Mouse (Mus musculus) MEL (cell line): ENCODE data around the gene Acoxl. TPM values are rescaled to one million over a fixed set of nuclear protein-coding genes. Genes with fewer than 3 reads are reported as not detected.
A peak's percentile ranks its signal among the peaks of the same experiment; 100 is the strongest.

Experiments used
- DNase-seq: peaks from one replicate; pipeline ENCODE4 v3.0.0; 2011; ENCODE audit warnings: low read depth, low spot score
- H3K27ac ChIP-seq: 2 replicates; pipeline ENCODE4 v1.5.1; 2012; ENCODE audit warnings: low read depth, mild to moderate bottlenecking, control low read depth, low read length, moderate library complexity; ENCODE audit not compliant: control insufficient read depth
- H3K27me3 ChIP-seq, 2 experiments: fragments of 150-350 bp in 1 of 2; sonication (generic) in 1 of 2; 2 replicates each; pipeline ENCODE4 v1.6.1; 2012; ENCODE audit warnings: low read length in 2 of 2, mild to moderate bottlenecking in 2 of 2, improper control_type of control experiment in 1 of 2, moderate library complexity in 1 of 2; ENCODE audit not compliant: insufficient read depth in 2 of 2, control insufficient read depth in 1 of 2
- H3K36me3 ChIP-seq, 2 experiments: 2 replicates each; pipeline ENCODE4 v1.6.1; 2012 to 2014; ENCODE audit warnings: low read length in 2 of 2, improper control_type of control experiment in 1 of 2, inconsistent platforms in 1 of 2, mild to moderate bottlenecking in 1 of 2; ENCODE audit not compliant: insufficient read depth in 2 of 2, control insufficient read depth in 1 of 2
- H3K4me1 ChIP-seq, 2 experiments: fragments of 150-350 bp in 1 of 2; sonication (generic) in 1 of 2; 2 replicates each; pipeline ENCODE4 v1.6.1; 2012; ENCODE audit warnings: low read length in 2 of 2, improper control_type of control experiment in 1 of 2, mild to moderate bottlenecking in 1 of 2; ENCODE audit not compliant: insufficient read depth in 2 of 2, control insufficient read depth in 1 of 2
- H3K4me3 ChIP-seq, 2 experiments: fragments of 150-350 bp in 1 of 2; sonication (generic) in 1 of 2; 2 replicates each; pipeline ENCODE4 v1.5.1; 2012; ENCODE audit warnings: low read depth in 2 of 2, low read length in 2 of 2, mild to moderate bottlenecking in 2 of 2, moderate library complexity in 2 of 2, control low read depth in 1 of 2, improper control_type of control experiment in 1 of 2; ENCODE audit not compliant: control insufficient read depth in 1 of 2, insufficient read depth in 1 of 2
- H3K79me2 ChIP-seq: 2 replicates; pipeline ENCODE4 v1.6.1; 2012; ENCODE audit warnings: mild to moderate bottlenecking, low read length, moderate library complexity; ENCODE audit not compliant: control insufficient read depth, poor library complexity, insufficient read depth
- H3K9ac ChIP-seq: 2 replicates; pipeline ENCODE4 v1.6.1; 2012; ENCODE audit warnings: low read depth, mild to moderate bottlenecking, control low read depth, low read length, moderate library complexity; ENCODE audit not compliant: control insufficient read depth, poor library complexity, severe bottlenecking
- H3K9me3 ChIP-seq: fragments of 150-350 bp; sonication (generic); replicated peaks from 2 replicates; pipeline ENCODE4 v1.6.1; 2012; ENCODE audit warnings: mild to moderate bottlenecking, low read length, improper control_type of control experiment, moderate library complexity; ENCODE audit not compliant: insufficient read depth
- BHLHE40 ChIP-seq: IDR thresholded peaks from 2 replicates; pipeline ENCODE4 v1.6.1; 2012; ENCODE audit warnings: low read depth, mild to moderate bottlenecking, inconsistent platforms, low read length, improper control_type of control experiment, borderline replicate concordance
- CHD1 ChIP-seq: IDR thresholded peaks from 2 replicates; pipeline ENCODE4 v1.6.1; 2012; ENCODE audit warnings: low read depth, mild to moderate bottlenecking, inconsistent platforms, low read length, improper control_type of control experiment
- E2F4 ChIP-seq: IDR thresholded peaks from 2 replicates; pipeline ENCODE4 v1.6.1; 2011; ENCODE audit warnings: low read depth, low read length, improper control_type of control experiment, borderline replicate concordance
- EP300 ChIP-seq, 2 experiments: IDR thresholded peaks; 2 replicates each; pipeline ENCODE4 v1.6.1; 2011; ENCODE audit warnings: improper control_type of control experiment in 2 of 2, low read length in 2 of 2, low read depth in 1 of 2, mild to moderate bottlenecking in 1 of 2
- ETS1 ChIP-seq: IDR thresholded peaks from 2 replicates; pipeline ENCODE4 v1.6.1; 2012; ENCODE audit warnings: low read depth, mild to moderate bottlenecking, inconsistent platforms, low read length, improper control_type of control experiment, moderate library complexity
- MAX ChIP-seq: IDR thresholded peaks from 2 replicates; pipeline ENCODE4 v1.6.1; 2011; ENCODE audit warnings: low read length, improper control_type of control experiment
- MYB ChIP-seq: IDR thresholded peaks from 2 replicates; pipeline ENCODE4 v1.6.1; 2011; ENCODE audit warnings: mild to moderate bottlenecking, low read depth, low read length, improper control_type of control experiment
- NELFE ChIP-seq: IDR thresholded peaks from 2 replicates; pipeline ENCODE4 v1.6.1; 2011; ENCODE audit warnings: low read depth, low read length, improper control_type of control experiment
- NRF1 ChIP-seq: IDR thresholded peaks from 2 replicates; pipeline ENCODE4 v1.6.1; 2014; ENCODE audit warnings: low read depth, mild to moderate bottlenecking, inconsistent platforms, low read length, improper control_type of control experiment, moderate library complexity; ENCODE audit not compliant: poor library complexity, insufficient read depth, severe bottlenecking
- POLR2A ChIP-seq, 2 experiments: IDR thresholded peaks; 2 replicates each; pipeline ENCODE4 v1.6.1; 2011 to 2012; ENCODE audit warnings: low read length in 2 of 2, mild to moderate bottlenecking in 2 of 2, control low read depth in 1 of 2, improper control_type of control experiment in 1 of 2, low read depth in 1 of 2, moderate library complexity in 1 of 2; ENCODE audit not compliant: control insufficient read depth in 1 of 2, insufficient read depth in 1 of 2, poor library complexity in 1 of 2
- RAD21 ChIP-seq: IDR thresholded peaks from 2 replicates; pipeline ENCODE4 v1.6.1; 2011; ENCODE audit warnings: mild to moderate bottlenecking, low read depth, low read length, improper control_type of control experiment
- RCOR1 ChIP-seq: IDR thresholded peaks from 2 replicates; pipeline ENCODE4 v1.6.1; 2012; ENCODE audit warnings: low read depth, mild to moderate bottlenecking, inconsistent platforms, low read length, improper control_type of control experiment
- TBP ChIP-seq: IDR thresholded peaks from 2 replicates; pipeline ENCODE4 v1.8.0; 2011; ENCODE audit warnings: low read depth, low read length, improper control_type of control experiment
- USF1 ChIP-seq: IDR thresholded peaks from 2 replicates; pipeline ENCODE4 v1.6.1; 2014; ENCODE audit warnings: low read depth, mild to moderate bottlenecking, inconsistent platforms, low read length, improper control_type of control experiment, moderate library complexity
- USF2 ChIP-seq, 2 experiments: IDR thresholded peaks; 2 replicates each; pipeline ENCODE4 v1.6.1; 2011 to 2012; ENCODE audit warnings: improper control_type of control experiment in 2 of 2, low read length in 2 of 2, borderline replicate concordance in 1 of 2, inconsistent platforms in 1 of 2, low read depth in 1 of 2, mild to moderate bottlenecking in 1 of 2; ENCODE audit not compliant: insufficient read depth in 1 of 2
- ZC3H11A ChIP-seq: IDR thresholded peaks from 2 replicates; pipeline ENCODE4 v1.6.1; 2012; ENCODE audit warnings: low read depth, mild to moderate bottlenecking, inconsistent platforms, low read length, improper control_type of control experiment
- ZNF384 ChIP-seq: IDR thresholded peaks from 2 replicates; pipeline ENCODE4 v1.6.1; 2012; ENCODE audit warnings: low read depth, mild to moderate bottlenecking, inconsistent platforms, low read length, improper control_type of control experiment
- polyA plus RNA-seq, 2 experiments: library from polyadenylated mRNA; stranded (reverse) in 1 of 2; unstranded in 1 of 2; fragments of >175 nt in 1 of 2; fragments of >200 nt in 1 of 2; gene quantifications; 2 replicates each; pipeline versions ENCODE4 v1.2.1 to v1.2.4; 2012; ENCODE audit warnings: low replicate concordance in 2 of 2, low read depth in 1 of 2; ENCODE audit not compliant: insufficient read length in 2 of 2, insufficient read depth in 1 of 2, missing spikeins in 1 of 2
- total RNA-seq: library from RNA; depleted of rRNA; stranded (reverse); fragments of 300-350 nt; gene quantifications from 2 replicates; pipeline ENCODE4 v1.2.3, GENCODE M21; 2012

The Acoxl gene
- total and polyA plus RNA-seq, 3 experiments, result 0.31 to 0.39 TPM; not detected in 1

DNA sequence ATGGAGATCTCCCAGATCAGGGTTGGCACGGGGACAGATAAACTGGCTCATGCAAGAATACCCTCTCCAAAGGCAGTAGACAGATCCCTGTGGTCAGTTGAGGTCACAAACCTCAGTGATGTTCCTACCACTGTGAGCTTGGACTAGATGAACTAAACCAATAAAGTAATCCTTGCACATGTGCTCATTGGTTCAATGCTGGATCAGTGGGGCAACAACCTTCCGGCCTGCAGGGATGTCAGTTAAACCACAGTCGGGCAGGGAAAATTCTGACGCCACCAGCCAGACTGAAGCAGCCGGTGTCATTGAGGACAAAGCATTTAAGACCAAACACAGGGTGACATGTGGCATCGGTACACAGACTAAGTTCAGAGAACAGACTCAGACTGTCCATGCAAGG lies 224.1 kb downstream of the Acoxl start:
- peaks cover 8 to 38% of the 10 kb centered on the region in 2 experiments for H3K4me1 ChIP-seq
- no peak for DNase-seq

DNA sequence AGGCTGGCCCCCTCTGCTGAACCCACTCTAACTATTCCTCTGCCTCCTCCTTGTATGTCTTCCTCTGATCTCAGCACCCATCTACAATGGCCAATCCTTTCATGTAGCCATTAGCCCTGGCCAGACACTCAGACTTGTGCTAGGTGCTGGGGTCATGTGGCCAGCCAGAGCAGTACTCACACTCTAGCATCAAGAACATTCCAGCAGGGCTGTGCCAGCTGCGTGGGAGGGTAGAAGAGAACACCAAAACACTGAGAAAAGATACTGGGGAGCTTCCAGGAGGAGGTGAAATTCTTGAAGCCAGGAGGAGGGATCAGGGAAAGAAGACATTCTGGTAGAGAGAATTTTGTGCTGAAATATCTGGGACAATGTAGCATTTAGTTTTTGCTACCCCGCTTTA lies 226.3 kb downstream of the Acoxl start:
- no peaks in the 10 kb centered on the region for H3K79me2 ChIP-seq
- H3K27me3 ChIP-seq, result no peaks in the 10 kb centered on the region
- no peak overlapping the region for H3K9ac ChIP-seq
- H3K27ac ChIP-seq, result peak overlapping the region; percentile 58; the same call in 1 of the 2 replicates
- DNase-seq, result no peak
- H3K4me1 ChIP-seq, result peaks cover 2 to 31% of the 10 kb centered on the region in 2 experiments; a peak in 3 of 4 replicates
- TF ChIP-seq ZNF384 (no peak), NRF1 (no peak), USF1 (no peak), RAD21 (no peak), E2F4 (no peak), MAX (no peak), USF2 (IDR thresholded peaks at IDR 0.05; ENCODE audit: borderline replicate concordance in 1 of 2, insufficient read depth in 1 of 2, low read depth in 1 of 2, low read length in 2 of 2) (no peak), BHLHE40 (no peak), RCOR1 (no peak), MYB (no peak), TBP (no peak)
- no peak overlapping the region for H3K4me3 ChIP-seq
- no peaks in the 10 kb centered on the region for H3K9me3 ChIP-seq
- peaks cover 0 to 17% of the 10 kb centered on the region in 2 experiments; a peak in 2 of 4 replicates for H3K36me3 ChIP-seq

More for the DNA sequence above, 224.1 kb downstream of the Acoxl start:
- Histone ChIP-seq H3K4me3 (no peak overlapping the region), H3K9me3 (no peaks in the 10 kb centered on the region), H3K27ac (no peak overlapping the region), H3K79me2 (no peaks in the 10 kb centered on the region), H3K36me3 (peaks cover 0 to 25% of the 10 kb centered on the region in 2 experiments; a peak in 2 of 4 replicates), H3K27me3 (no peaks in the 10 kb centered on the region), H3K9ac (no peak overlapping the region)
- TF ChIP-seq CHD1 (no peak), ETS1 (no peak), NELFE (no peak), ZC3H11A (no peak), POLR2A (IDR thresholded peaks at IDR 0.05; ENCODE audit: control insufficient read depth in 1 of 2, insufficient read depth in 1 of 2, low read depth in 1 of 2, low read length in 2 of 2, poor library complexity in 1 of 2) (no peak), E2F4 (no peak), MAX (no peak), EP300 (IDR thresholded peaks at IDR 0.05; ENCODE audit: low read depth in 1 of 2, low read length in 2 of 2) (no peak)
